Mouse (Mus musculus) thymus, postnatal 14 days (tissue): ENCODE results near the gene Ldah.
A peak's percentile ranks its signal among the peaks of the same experiment; 100 is the strongest.

Experiments used
- DNase-seq: peaks from one replicate; pipeline ENCODE4 v3.0.0; 2021

Ldah gene

GRCm38 (mm10) chr12:8320084-8320713 is 112.3 kb downstream of the Ldah start:
- DNase-seq: peak; percentile 74

GRCm38 (mm10) chr12:8321506-8321905 is 113.6 kb downstream of the Ldah start:
- no peak for DNase-seq

- no peak for DNase-seq
These were observed 116.2 kb downstream of the Ldah start for GRCm38 (mm10) chr12:8324086-8324485.

DNA sequence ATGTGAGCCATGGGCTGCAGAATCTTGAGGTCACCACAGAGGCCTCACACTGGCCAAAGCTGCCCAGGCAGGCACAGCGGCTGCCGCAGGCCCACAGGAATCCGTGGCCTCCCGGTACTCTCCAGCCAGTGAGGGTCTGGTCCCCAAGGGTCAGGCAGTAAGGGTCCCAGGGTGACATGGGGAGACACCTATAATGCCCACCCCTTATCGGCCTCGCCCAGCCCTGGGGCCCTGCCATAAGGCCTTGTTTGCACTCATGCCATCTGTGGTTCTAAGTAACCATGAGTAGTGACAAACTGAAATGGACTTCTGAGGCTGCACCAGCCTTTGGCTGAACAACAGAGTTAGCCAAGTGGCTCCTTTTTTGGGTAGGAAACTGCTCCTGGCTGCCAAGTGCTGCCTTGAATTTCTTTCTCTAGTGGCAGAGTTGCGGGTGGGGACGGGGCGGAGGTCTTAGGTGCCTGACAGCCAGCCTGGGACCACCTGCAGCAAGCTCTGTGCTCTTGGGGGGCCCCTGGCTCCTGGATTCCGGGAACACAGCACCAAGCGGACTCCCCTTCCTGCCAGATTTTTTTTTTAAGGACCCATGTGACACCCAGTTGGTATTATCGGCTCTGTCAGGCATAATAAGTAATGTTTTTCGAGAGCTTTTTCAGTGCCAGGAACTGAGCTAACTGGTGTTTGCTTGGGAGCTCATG is 117.5 kb downstream of the Ldah start:
- DNase-seq: no peak

GRCm38 (mm10) chr12:8325943-8326522 is 118.1 kb downstream of the Ldah start:
- no peak for DNase-seq

- DNase-seq: peak; percentile 89
These were observed 119.1 kb downstream of the Ldah start for GRCm38 (mm10) chr12:8326825-8327674.

DNA sequence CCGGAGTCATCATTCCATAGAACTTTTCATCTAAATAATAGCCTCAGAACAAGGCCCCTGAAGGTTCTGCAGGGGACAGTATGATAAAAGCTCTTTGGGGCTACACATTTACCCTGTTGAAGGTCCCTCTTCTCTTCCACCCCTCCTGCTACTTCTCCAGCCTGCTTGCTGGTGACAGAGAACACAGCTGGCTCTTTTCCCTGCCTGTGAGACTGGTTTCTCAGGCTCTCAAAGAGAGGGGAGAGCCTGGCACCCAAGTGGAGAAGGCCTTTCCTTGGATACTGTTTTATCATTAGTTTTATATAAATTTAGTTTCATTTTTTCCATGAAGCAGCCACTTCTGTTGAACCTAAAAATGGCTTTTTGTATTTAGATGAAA is 119.8 kb downstream of the Ldah start:
- DNase-seq: no peak

GRCm38 (mm10) chr12:8329236-8329635 is 121.3 kb downstream of the Ldah start:
- DNase-seq: no peak

DNA sequence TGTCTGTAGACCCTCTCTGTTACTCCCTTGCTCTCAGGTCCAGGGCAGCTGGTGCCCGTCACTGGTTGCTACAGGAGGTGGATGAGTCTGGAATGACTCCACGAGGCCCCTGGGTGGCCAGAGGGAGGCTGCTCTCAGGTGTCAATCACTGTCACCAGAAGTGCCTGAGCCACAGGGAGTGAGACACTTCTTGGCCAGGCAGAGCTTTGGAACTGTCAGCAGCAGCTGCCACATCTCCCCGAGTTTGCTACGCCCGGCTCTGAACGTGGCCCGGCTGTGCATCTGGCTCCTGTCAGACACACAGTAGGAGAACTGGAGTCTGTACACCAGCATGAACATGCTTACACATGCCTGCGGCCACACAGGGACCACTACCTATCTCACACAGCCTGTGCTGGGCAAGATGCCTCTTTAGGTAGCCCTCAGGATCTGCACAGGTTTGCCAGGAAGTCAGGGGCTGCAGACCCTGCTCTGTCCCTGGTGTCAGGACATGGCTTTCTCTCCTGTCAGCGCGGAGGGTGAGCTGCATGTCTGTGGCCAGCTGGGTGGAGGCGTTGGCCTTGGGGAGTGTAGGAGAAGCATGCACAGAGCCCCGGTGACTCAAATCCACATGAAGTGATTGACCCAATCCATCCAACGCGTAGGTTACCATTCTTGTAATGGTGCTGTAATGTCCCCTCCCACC is 123.7 kb downstream of the Ldah start:
- no peak for DNase-seq

DNA sequence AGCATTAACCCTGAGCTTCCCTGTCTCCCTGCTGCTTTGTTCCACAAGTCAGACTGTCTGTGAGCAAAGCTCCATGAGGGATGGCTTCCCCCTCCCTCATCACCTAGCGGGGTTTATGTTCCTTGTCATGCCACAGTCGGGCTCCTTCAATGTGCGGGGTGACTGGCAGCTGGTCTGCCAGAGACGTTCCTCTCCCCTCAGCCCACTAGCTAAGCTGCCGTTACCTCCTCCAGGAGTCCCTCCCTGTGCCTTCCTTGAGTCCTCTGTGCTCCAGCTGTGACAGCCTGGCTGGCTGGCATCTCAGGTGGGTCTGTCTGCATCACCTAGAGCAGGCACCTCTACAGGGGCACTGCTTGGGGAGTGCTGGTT is 124.3 kb downstream of the Ldah start:
- DNase-seq: no peak

GRCm38 (mm10) chr12:8333617-8334016 is 125.7 kb downstream of the Ldah start:
- no peak for DNase-seq

- DNase-seq: no peak
These were observed 126.4 kb downstream of the Ldah start for GRCm38 (mm10) chr12:8334261-8334660.
